Mouse (Mus musculus): ENCODE measurements around the gene Olfr788.

Gene Olfr788

GRCm38 (mm10) chr10:129470698-129471097 is at the start of gene Olfr788:
Gene Olfr788 (plus strand): TSS chr10:129470998.
- DNase-seq (ENCODE audit: low read depth, low spot score) = no peak

GRCm38 (mm10) chr10:129427006-129427405 is 43.8 kb upstream of the Olfr788 start, which contains the start of gene Olfr786:
Gene Olfr786 (plus strand): TSS chr10:129427306.
- no peak for DNase-seq (ENCODE audit: low read depth, low spot score)

GRCm38 (mm10) chr10:129461562-129461961 is 9.2 kb upstream of the Olfr788 start, which contains the start of gene Olfr787:
Gene Olfr787 (plus strand): TSS chr10:129461862.
- no peak for DNase-seq (ENCODE audit: low read depth, low spot score)

GRCm38 (mm10) chr10:129473256-129473655 is 2.5 kb downstream of the Olfr788 start:
- no peak for DNase-seq (ENCODE audit: low read depth, low spot score)

- DNase-seq (ENCODE audit: low read depth, low spot score) = no peak
Observed at GRCm38 (mm10) chr10:129473723-129474122, 2.9 kb downstream of the Olfr788 start.

GRCm38 (mm10) chr10:129484452-129484851 is 13.7 kb downstream of the Olfr788 start, which contains the start of gene Olfr789:
Gene Olfr789 (plus strand): TSS chr10:129484752.
- no peak for DNase-seq (ENCODE audit: low read depth, low spot score)

- no peak for DNase-seq (ENCODE audit: low read depth, low spot score)
Observed at GRCm38 (mm10) chr10:129490101-129490500, 19.3 kb downstream of the Olfr788 start.

GRCm38 (mm10) chr10:129498192-129498591 is 27.4 kb downstream of the Olfr788 start, which contains the start of gene Olfr790:
Gene Olfr790 (plus strand): TSS chr10:129498492.
- DNase-seq (ENCODE audit: low read depth, low spot score) = no peak

- no peak for DNase-seq (ENCODE audit: low read depth, low spot score)
Observed at GRCm38 (mm10) chr10:129521492-129521891, 50.7 kb downstream of the Olfr788 start, which contains the start of gene Olfr791. Gene Olfr791 (plus strand): TSS chr10:129521792.
